Mouse (Mus musculus): Measurements from ENCODE around the gene Sprtn.

Sprtn gene

DNA sequence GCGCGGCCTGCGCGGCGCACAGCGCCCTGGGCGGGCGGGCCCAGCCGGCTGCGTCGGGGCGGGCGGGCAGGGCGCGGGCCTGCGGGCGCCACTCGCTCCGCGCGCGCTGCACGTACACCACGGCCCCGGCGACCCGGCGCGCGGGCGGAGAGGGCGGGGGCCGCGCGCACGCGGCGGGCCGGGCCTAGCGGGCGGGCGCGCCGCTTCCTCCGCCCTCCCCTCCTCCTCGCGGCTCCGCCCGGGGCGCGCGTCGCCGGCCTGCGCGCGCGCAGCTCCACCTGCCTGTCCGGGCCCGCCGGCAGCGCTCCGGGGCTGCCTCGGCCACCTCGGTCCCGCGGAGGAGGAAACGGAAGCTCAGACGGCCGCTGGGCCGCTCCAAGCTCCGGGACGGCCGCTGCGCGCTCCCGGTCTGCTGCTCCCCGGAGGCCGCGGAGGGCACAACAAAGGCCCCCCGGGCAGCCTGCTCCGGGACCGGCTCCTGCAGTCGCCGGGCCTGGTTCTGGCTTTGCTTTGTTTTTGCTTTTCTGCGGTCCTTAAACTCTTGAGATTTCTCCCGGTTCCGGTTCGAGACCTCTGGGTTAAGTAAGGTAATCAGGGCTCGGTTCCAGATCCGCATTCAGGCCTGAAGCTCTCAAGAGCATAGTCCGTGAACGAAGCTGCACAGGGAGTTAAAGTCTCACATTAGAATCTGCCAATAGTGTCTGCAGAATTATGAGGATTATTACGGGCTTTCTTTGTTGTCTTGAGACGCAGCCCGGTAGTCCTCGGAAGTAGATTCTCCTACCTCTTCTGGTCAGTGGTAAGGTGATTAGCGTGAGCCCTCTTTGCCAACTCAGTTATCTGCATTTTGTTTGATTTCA is 51.8 kb downstream of the Sprtn start, which contains the start of gene Egln1:
Gene Egln1 (minus strand): TSS at position 116 of the 860 bp plus-strand sequence.
- peak; percentile 77 for DNase-seq

DNA sequence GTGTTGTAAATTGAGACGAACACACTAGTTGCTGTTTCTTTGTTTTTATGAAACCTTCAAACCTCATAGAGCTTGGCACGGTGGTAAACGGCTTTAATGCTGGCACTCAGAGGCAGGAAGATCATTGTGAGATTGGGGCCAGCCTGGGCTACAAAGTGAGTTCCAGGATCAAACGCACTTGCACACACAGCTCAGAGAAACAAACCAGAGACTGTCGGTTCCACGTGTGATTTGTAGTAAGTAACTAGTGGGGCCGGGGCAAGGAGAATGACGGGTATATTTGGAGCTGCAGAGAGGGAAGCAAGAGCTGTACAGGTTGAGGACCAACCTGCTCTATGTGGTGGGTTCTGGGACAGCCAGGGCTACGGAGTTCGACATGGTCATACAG is 52.4 kb downstream of the Sprtn start:
- DNase-seq = no peak

DNA sequence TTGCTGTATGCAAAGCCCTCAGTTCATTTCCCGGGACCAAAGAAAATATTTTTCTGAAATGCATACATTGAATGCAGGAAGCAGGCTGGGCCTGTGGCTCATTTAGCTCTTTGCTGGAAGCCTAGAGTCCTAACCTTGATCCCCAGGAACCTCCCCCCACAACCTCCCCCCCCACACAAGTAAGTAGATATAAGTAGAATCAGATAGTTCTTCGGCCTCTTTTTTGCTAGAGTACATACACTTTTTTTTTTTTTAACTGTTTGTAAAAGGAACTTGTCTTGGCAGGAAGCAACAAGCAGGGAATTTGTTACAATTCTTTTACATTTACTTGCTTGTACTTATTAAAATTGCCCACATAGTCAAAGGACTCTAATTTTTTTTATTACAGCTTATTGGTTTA is 53.2 kb downstream of the Sprtn start:
- DNase-seq = no peak

DNA sequence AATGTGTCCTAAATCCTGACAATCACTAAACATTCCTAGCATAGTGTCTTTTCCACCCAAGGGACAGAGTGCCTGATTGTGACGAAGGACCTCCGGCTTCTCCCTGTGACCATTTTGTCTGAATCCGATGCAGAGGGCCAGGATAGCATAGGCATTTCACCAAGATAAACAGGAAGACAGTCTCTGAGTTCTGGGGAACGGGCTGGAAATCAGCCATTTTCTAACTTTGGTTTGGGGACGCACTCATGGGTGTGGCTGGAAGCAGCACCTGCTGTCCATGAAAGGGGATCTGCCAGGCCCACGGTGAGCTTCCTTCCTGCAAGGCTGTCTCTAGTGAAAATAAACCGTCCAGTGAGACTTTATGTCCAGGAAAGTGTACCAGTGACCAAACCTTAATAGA is 55.5 kb downstream of the Sprtn start:
- no peak for DNase-seq

DNA sequence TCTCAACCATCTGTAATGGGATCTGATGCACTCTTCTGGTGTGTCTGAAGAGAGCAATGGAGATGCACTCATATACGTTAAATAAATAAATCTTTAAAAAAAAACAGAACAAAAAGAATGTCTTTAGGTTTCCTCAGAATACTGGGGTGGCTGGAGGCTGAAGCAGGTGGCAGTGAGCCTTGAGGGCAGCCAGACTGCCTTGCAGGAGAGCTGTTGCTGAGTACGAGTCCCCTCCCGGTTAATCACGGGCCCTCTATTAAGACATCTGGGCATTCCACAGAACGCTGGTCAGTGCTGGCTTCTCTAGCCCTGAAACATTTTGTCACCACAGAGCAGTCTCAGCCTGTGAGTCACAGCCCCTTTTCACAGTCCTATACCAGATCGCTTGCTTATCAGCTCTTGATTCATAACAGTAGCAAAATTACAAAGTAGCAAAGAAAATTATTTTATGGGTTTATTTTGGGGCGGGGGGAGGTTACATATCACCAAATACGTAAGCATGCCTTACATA is 56.9 kb downstream of the Sprtn start:
- DNase-seq = no peak
